In the genomic region with DNA sequence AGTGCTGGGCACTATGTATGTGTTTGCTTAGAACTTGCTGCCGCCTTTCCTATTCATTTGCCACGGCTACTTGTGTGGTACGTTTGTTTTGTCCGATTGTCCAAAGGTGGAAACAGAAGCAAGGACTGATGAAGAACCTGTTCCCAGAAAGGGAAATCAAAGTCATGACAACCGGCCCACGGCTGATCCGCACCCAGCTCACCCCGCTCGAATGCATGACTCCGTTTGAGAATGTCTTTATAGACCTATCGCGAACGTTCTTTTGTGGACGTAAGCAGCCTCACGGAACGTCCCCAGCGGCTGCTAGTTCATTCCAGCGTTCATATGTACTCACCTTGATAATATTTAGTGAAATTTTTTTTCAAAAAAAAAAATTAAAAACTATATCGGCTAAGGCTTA, we compare ENCODE assay signal across 23 mouse cellular contexts.
DNase-seq lines count a peak whose midpoint lies in the region; ATAC-seq and TF ChIP-seq lines count a peak whose summit lies in the region.
"Had no signal": no experiment of that assay in that cellular context is flagged by ENCODE, and none has a peak within 500 bp of the region (broad histone marks: within the 10 kb centered on the region; RNA-seq: fewer than 3 reads in every experiment).

No protein-coding gene starts in this region.

- 74% methylated on average over 19 of the region's 19 CpGs for WGBS in forebrain, embryonic 13.5 days
- WGBS in forebrain, embryonic 11.5 days = 81% methylated on average over 19 of the region's 19 CpGs
- 61% methylated on average over 19 of the region's 19 CpGs for whole genome bisulfite sequencing in forebrain, postnatal 0 days
- WGBS in forebrain, embryonic 12.5 days = 74% methylated on average over 19 of the region's 19 CpGs

- 0 out of 2 replicates have a peak, but pooled peaks have one; percentile 22 for TF ChIP-seq POLR2A in testis, adult 2 months (IDR thresholded peaks at IDR 0.05; ENCODE audit: control insufficient read depth, low read depth, low read length)

- 0 out of 2 replicates have a peak, but pooled peaks cover 5% of the 10 kb centered on the region for H3K27me3 ChIP-seq in forebrain, embryonic 13.5 days
- no peaks in the 10 kb centered on the region for H3K27me3 ChIP-seq in forebrain, embryonic 11.5 days (ENCODE audit: control insufficient read depth, insufficient read depth, low read length)
- no peaks in the 10 kb centered on the region for H3K27me3 ChIP-seq in forebrain, postnatal 0 days (ENCODE audit: insufficient read depth, low read length)
- H3K27me3 ChIP-seq in forebrain, embryonic 12.5 days = 0 out of 2 replicates have a peak, but pooled peaks cover 12% of the 10 kb centered on the region
- no peaks in the 10 kb centered on the region for H3K27me3 ChIP-seq in testis, adult 2 months (ENCODE audit: control insufficient read depth, insufficient read depth, low read length)
- H3K27me3 ChIP-seq: heart, embryonic 12.5 days; heart, embryonic 15.5 days; hindbrain, embryonic 13.5 days; intestine, embryonic 15.5 days had no signal

- ATAC-seq in forebrain, embryonic 13.5 days = no peak
- no peak for ATAC-seq in forebrain, embryonic 11.5 days (replicated peaks; ENCODE audit: low FRiP score)
- no peak for ATAC-seq in forebrain, postnatal 0 days
- no peak for ATAC-seq in forebrain, embryonic 12.5 days (ENCODE audit: low FRiP score)
- ATAC-seq: intestine, embryonic 15.5 days had no signal

- no peak overlapping the region for H3K9ac ChIP-seq in forebrain, embryonic 13.5 days
- H3K9ac ChIP-seq in forebrain, embryonic 11.5 days (ENCODE audit: low read length) = no peak overlapping the region
- no peak overlapping the region for H3K9ac ChIP-seq in forebrain, postnatal 0 days
- no peak overlapping the region for H3K9ac ChIP-seq in forebrain, embryonic 12.5 days
- H3K9ac ChIP-seq: heart, embryonic 12.5 days; heart, embryonic 15.5 days; hindbrain, embryonic 13.5 days; intestine, embryonic 15.5 days had no signal

- no peak for TF ChIP-seq CTCF in forebrain, postnatal 0 days (IDR thresholded peaks at IDR 0.05; ENCODE audit: low read depth)
- TF ChIP-seq CTCF in testis, adult 2 months (IDR thresholded peaks at IDR 0.05; ENCODE audit: control insufficient read depth, insufficient read depth, insufficient replicate concordance, low read depth, low read length) = no peak

- no peak for DNase-seq in forebrain, embryonic 11.5 days (ENCODE audit: low spot score)
- no peak for DNase-seq in forebrain, postnatal 0 days
- DNase-seq in testis, postnatal 10 days (ENCODE audit: low spot score) = no peak
- DNase-seq in ZHBTc4 (ENCODE audit: low read depth, low spot score) = peak; percentile 53
- no peak for DNase-seq in cerebellum, adult 18-20 months
- DNase-seq: adrenal gland, adult 2 months; adrenal gland, postnatal 25 days; cerebellum, adult 11-12 months; cerebellum, adult 9-10 months; cerebellum, postnatal 14 days; gastrocnemius, postnatal 25 days; heart, adult 18-20 months; heart, postnatal 10 days; heart, postnatal 36 days; kidney, adult 11 months had no signal

- H3K4me1 ChIP-seq in forebrain, embryonic 13.5 days = peaks cover 19% of the 10 kb centered on the region
- H3K4me1 ChIP-seq in forebrain, embryonic 11.5 days (replicated peaks; ENCODE audit: control insufficient read depth, insufficient read depth, low read length) = peaks cover 4% of the 10 kb centered on the region
- peaks cover 9% of the 10 kb centered on the region; the same call in 1 of the 2 replicates for H3K4me1 ChIP-seq in forebrain, postnatal 0 days (ENCODE audit: insufficient read depth)
- H3K4me1 ChIP-seq in forebrain, embryonic 12.5 days = peaks cover 20% of the 10 kb centered on the region
- peaks cover 12% of the 10 kb centered on the region for H3K4me1 ChIP-seq in testis, adult 2 months (ENCODE audit: control insufficient read depth, insufficient read depth, low read length)
- H3K4me1 ChIP-seq: heart, embryonic 12.5 days; heart, embryonic 15.5 days; intestine, embryonic 15.5 days had no signal

- H3K4me2 ChIP-seq in forebrain, embryonic 13.5 days = peak overlapping the region; percentile 8
- no peak overlapping the region for H3K4me2 ChIP-seq in forebrain, embryonic 11.5 days (ENCODE audit: low read depth, low read length, severe bottlenecking)
- peak overlapping the region; percentile 18 for H3K4me2 ChIP-seq in forebrain, postnatal 0 days (ENCODE audit: low read depth)
- no peak overlapping the region for H3K4me2 ChIP-seq in forebrain, embryonic 12.5 days
- H3K4me2 ChIP-seq: heart, embryonic 12.5 days; heart, embryonic 15.5 days; hindbrain, embryonic 13.5 days; intestine, embryonic 15.5 days had no signal

- H3K4me3 ChIP-seq in forebrain, embryonic 13.5 days = no peak overlapping the region
- no peak overlapping the region for H3K4me3 ChIP-seq in forebrain, embryonic 11.5 days (ENCODE audit: low read depth, low read length)
- H3K4me3 ChIP-seq in forebrain, postnatal 0 days (ENCODE audit: low read depth, low read length) = no peak overlapping the region
- H3K4me3 ChIP-seq in forebrain, embryonic 12.5 days (replicated peaks) = no peak overlapping the region
- H3K4me3 ChIP-seq in testis, adult 2 months (ENCODE audit: control insufficient read depth, low read depth, low read length) = peak overlapping the region; percentile 72
- H3K4me3 ChIP-seq: heart, embryonic 12.5 days; heart, embryonic 15.5 days; hindbrain, embryonic 10.5 days; hindbrain, embryonic 13.5 days; intestine, embryonic 15.5 days had no signal

- no peaks in the 10 kb centered on the region for H3K36me3 ChIP-seq in forebrain, embryonic 13.5 days (ENCODE audit: poor library complexity, severe bottlenecking)
- H3K36me3 ChIP-seq in forebrain, embryonic 11.5 days (ENCODE audit: control insufficient read depth, insufficient read depth, low read length) = no peaks in the 10 kb centered on the region
- H3K36me3 ChIP-seq in forebrain, postnatal 0 days (ENCODE audit: insufficient read depth) = no peaks in the 10 kb centered on the region
- H3K36me3 ChIP-seq in forebrain, embryonic 12.5 days (replicated peaks) = no peaks in the 10 kb centered on the region
- H3K36me3 ChIP-seq in testis, adult 2 months (ENCODE audit: control insufficient read depth, insufficient read depth, low read length) = no peaks in the 10 kb centered on the region
- H3K36me3 ChIP-seq: heart, embryonic 12.5 days; heart, embryonic 15.5 days; hindbrain, embryonic 10.5 days; hindbrain, embryonic 13.5 days; intestine, embryonic 15.5 days had no signal

- H3K9me3 ChIP-seq in forebrain, embryonic 13.5 days (replicated peaks) = no peaks in the 10 kb centered on the region
- no peaks in the 10 kb centered on the region for H3K9me3 ChIP-seq in forebrain, embryonic 11.5 days (ENCODE audit: control insufficient read depth, low read length)
- H3K9me3 ChIP-seq in forebrain, postnatal 0 days (ENCODE audit: low read length) = no peaks in the 10 kb centered on the region
- no peaks in the 10 kb centered on the region for H3K9me3 ChIP-seq in forebrain, embryonic 12.5 days
- H3K9me3 ChIP-seq: hindbrain, embryonic 13.5 days; intestine, embryonic 15.5 days had no signal

- no peak overlapping the region for H3K27ac ChIP-seq in forebrain, embryonic 13.5 days
- H3K27ac ChIP-seq in forebrain, embryonic 11.5 days (ENCODE audit: low read depth, low read length) = no peak overlapping the region
- H3K27ac ChIP-seq in forebrain, postnatal 0 days (ENCODE audit: low read depth, low read length) = no peak overlapping the region
- no peak overlapping the region for H3K27ac ChIP-seq in forebrain, embryonic 12.5 days
- no peak overlapping the region for H3K27ac ChIP-seq in testis, adult 2 months (ENCODE audit: control insufficient read depth, insufficient read depth, low read depth, low read length)
- H3K27ac ChIP-seq: heart, embryonic 15.5 days; intestine, embryonic 15.5 days had no signal

Comparison
In these comparisons a context has a peak if more than half of its experiments do, and no peak if none do; other contexts are left out.
1. H3K4me2 ChIP-seq: peak in forebrain, embryonic 13.5 days (single experiment) and forebrain, postnatal 0 days (single experiment); none in forebrain, embryonic 11.5 days (single experiment) and forebrain, embryonic 12.5 days (single experiment).